Mouse (Mus musculus) MEL (cell line): ENCODE data around the gene Epb41l4b. TPM values are rescaled to one million over a fixed set of nuclear protein-coding genes. Genes with fewer than 3 reads are reported as not detected.
A peak's percentile ranks its signal among the peaks of the same experiment; 100 is the strongest.

Experiments used
- DNase-seq: peaks from one replicate; pipeline ENCODE4 v3.0.0; 2011; ENCODE audit warnings: low read depth, low spot score
- H3K27ac ChIP-seq: 2 replicates; pipeline ENCODE4 v1.5.1; 2012; ENCODE audit warnings: low read depth, mild to moderate bottlenecking, control low read depth, low read length, moderate library complexity; ENCODE audit not compliant: control insufficient read depth
- H3K27me3 ChIP-seq, 2 experiments: fragments of 150-350 bp in 1 of 2; sonication (generic) in 1 of 2; 2 replicates each; pipeline ENCODE4 v1.6.1; 2012; ENCODE audit warnings: low read length in 2 of 2, mild to moderate bottlenecking in 2 of 2, improper control_type of control experiment in 1 of 2, moderate library complexity in 1 of 2; ENCODE audit not compliant: insufficient read depth in 2 of 2, control insufficient read depth in 1 of 2
- H3K36me3 ChIP-seq, 2 experiments: 2 replicates each; pipeline ENCODE4 v1.6.1; 2012 to 2014; ENCODE audit warnings: low read length in 2 of 2, improper control_type of control experiment in 1 of 2, inconsistent platforms in 1 of 2, mild to moderate bottlenecking in 1 of 2; ENCODE audit not compliant: insufficient read depth in 2 of 2, control insufficient read depth in 1 of 2
- H3K4me1 ChIP-seq, 2 experiments: fragments of 150-350 bp in 1 of 2; sonication (generic) in 1 of 2; 2 replicates each; pipeline ENCODE4 v1.6.1; 2012; ENCODE audit warnings: low read length in 2 of 2, improper control_type of control experiment in 1 of 2, mild to moderate bottlenecking in 1 of 2; ENCODE audit not compliant: insufficient read depth in 2 of 2, control insufficient read depth in 1 of 2
- H3K4me3 ChIP-seq, 2 experiments: fragments of 150-350 bp in 1 of 2; sonication (generic) in 1 of 2; 2 replicates each; pipeline ENCODE4 v1.5.1; 2012; ENCODE audit warnings: low read depth in 2 of 2, low read length in 2 of 2, mild to moderate bottlenecking in 2 of 2, moderate library complexity in 2 of 2, control low read depth in 1 of 2, improper control_type of control experiment in 1 of 2; ENCODE audit not compliant: control insufficient read depth in 1 of 2, insufficient read depth in 1 of 2
- H3K79me2 ChIP-seq: 2 replicates; pipeline ENCODE4 v1.6.1; 2012; ENCODE audit warnings: mild to moderate bottlenecking, low read length, moderate library complexity; ENCODE audit not compliant: control insufficient read depth, poor library complexity, insufficient read depth
- H3K9ac ChIP-seq: 2 replicates; pipeline ENCODE4 v1.6.1; 2012; ENCODE audit warnings: low read depth, mild to moderate bottlenecking, control low read depth, low read length, moderate library complexity; ENCODE audit not compliant: control insufficient read depth, poor library complexity, severe bottlenecking
- H3K9me3 ChIP-seq: fragments of 150-350 bp; sonication (generic); replicated peaks from 2 replicates; pipeline ENCODE4 v1.6.1; 2012; ENCODE audit warnings: mild to moderate bottlenecking, low read length, improper control_type of control experiment, moderate library complexity; ENCODE audit not compliant: insufficient read depth
- BHLHE40 ChIP-seq: IDR thresholded peaks from 2 replicates; pipeline ENCODE4 v1.6.1; 2012; ENCODE audit warnings: low read depth, mild to moderate bottlenecking, inconsistent platforms, low read length, improper control_type of control experiment, borderline replicate concordance
- CHD1 ChIP-seq: IDR thresholded peaks from 2 replicates; pipeline ENCODE4 v1.6.1; 2012; ENCODE audit warnings: low read depth, mild to moderate bottlenecking, inconsistent platforms, low read length, improper control_type of control experiment
- CTCF ChIP-seq, 3 experiments: IDR thresholded peaks in 2 of 3; conservative IDR thresholded peaks in 1 of 3; 2 replicates each; pipeline ENCODE4 v1.5.1; 2011 to 2012; ENCODE audit warnings: low read length in 3 of 3, low read depth in 2 of 3, mild to moderate bottlenecking in 2 of 3, improper control_type of control experiment in 1 of 3, inconsistent platforms in 1 of 3, mixed read lengths in 1 of 3, moderate library complexity in 1 of 3; ENCODE audit not compliant: control insufficient read depth in 1 of 3, insufficient read depth in 1 of 3, poor library complexity in 1 of 3, severe bottlenecking in 1 of 3
- ELF1 ChIP-seq: IDR thresholded peaks from 2 replicates; pipeline ENCODE4 v1.6.1; 2014; ENCODE audit warnings: low read depth, mild to moderate bottlenecking, inconsistent platforms, low read length, improper control_type of control experiment, moderate library complexity
- GABPA ChIP-seq: IDR thresholded peaks from 2 replicates; pipeline ENCODE4 v1.6.1; 2012; ENCODE audit warnings: low read depth, mild to moderate bottlenecking, inconsistent platforms, low read length, improper control_type of control experiment, moderate library complexity
- GATA1 ChIP-seq: IDR thresholded peaks from 2 replicates; pipeline ENCODE4 v1.6.1; 2011; ENCODE audit warnings: low read depth, low read length, improper control_type of control experiment
- HCFC1 ChIP-seq: IDR thresholded peaks from 2 replicates; pipeline ENCODE4 v1.6.1; 2012; ENCODE audit warnings: low read depth, mild to moderate bottlenecking, inconsistent platforms, low read length, improper control_type of control experiment, moderate library complexity
- JUND ChIP-seq: IDR thresholded peaks from 2 replicates; pipeline ENCODE4 v1.6.1; 2011; ENCODE audit warnings: low read depth, mild to moderate bottlenecking, improper control_type of control experiment, low read length
- KAT2A ChIP-seq: conservative IDR thresholded peaks from 2 replicates; pipeline ENCODE4 v1.6.1; 2012; ENCODE audit warnings: low read depth, low read length, improper control_type of control experiment, inconsistent platforms
- MAFK ChIP-seq: IDR thresholded peaks from 2 replicates; pipeline ENCODE4 v1.6.1; 2011; ENCODE audit warnings: low read depth, mild to moderate bottlenecking, low read length, improper control_type of control experiment, borderline replicate concordance
- MAX ChIP-seq: IDR thresholded peaks from 2 replicates; pipeline ENCODE4 v1.6.1; 2011; ENCODE audit warnings: low read length, improper control_type of control experiment
- MAZ ChIP-seq: IDR thresholded peaks from 2 replicates; pipeline ENCODE4 v1.6.1; 2012; ENCODE audit warnings: low read depth, mild to moderate bottlenecking, inconsistent platforms, low read length, improper control_type of control experiment
- MEF2A ChIP-seq: IDR thresholded peaks from 2 replicates; pipeline ENCODE4 v1.6.1; 2014; ENCODE audit warnings: low read depth, mild to moderate bottlenecking, inconsistent platforms, low read length, improper control_type of control experiment; ENCODE audit not compliant: poor library complexity, insufficient replicate concordance, severe bottlenecking; ENCODE audit errors: extremely low read depth
- MXI1 ChIP-seq: IDR thresholded peaks from 2 replicates; pipeline ENCODE4 v1.6.1; 2011; ENCODE audit warnings: mild to moderate bottlenecking, low read depth, low read length, improper control_type of control experiment
- MYB ChIP-seq: IDR thresholded peaks from 2 replicates; pipeline ENCODE4 v1.6.1; 2011; ENCODE audit warnings: mild to moderate bottlenecking, low read depth, low read length, improper control_type of control experiment
- MYC ChIP-seq: IDR thresholded peaks from 2 replicates; pipeline ENCODE4 v1.6.1; 2011; ENCODE audit warnings: low read depth, mild to moderate bottlenecking, low read length, improper control_type of control experiment, moderate library complexity
- NELFE ChIP-seq: IDR thresholded peaks from 2 replicates; pipeline ENCODE4 v1.6.1; 2011; ENCODE audit warnings: low read depth, low read length, improper control_type of control experiment
- NRF1 ChIP-seq: IDR thresholded peaks from 2 replicates; pipeline ENCODE4 v1.6.1; 2014; ENCODE audit warnings: low read depth, mild to moderate bottlenecking, inconsistent platforms, low read length, improper control_type of control experiment, moderate library complexity; ENCODE audit not compliant: poor library complexity, insufficient read depth, severe bottlenecking
- POLR2A ChIP-seq, 2 experiments: IDR thresholded peaks; 2 replicates each; pipeline ENCODE4 v1.6.1; 2011 to 2012; ENCODE audit warnings: low read length in 2 of 2, mild to moderate bottlenecking in 2 of 2, control low read depth in 1 of 2, improper control_type of control experiment in 1 of 2, low read depth in 1 of 2, moderate library complexity in 1 of 2; ENCODE audit not compliant: control insufficient read depth in 1 of 2, insufficient read depth in 1 of 2, poor library complexity in 1 of 2
- POLR2AphosphoS2 ChIP-seq: IDR thresholded peaks from 2 replicates; pipeline ENCODE4 v1.6.1; 2011; ENCODE audit warnings: low read length, improper control_type of control experiment
- POLR2AphosphoS5 ChIP-seq: IDR thresholded peaks from 2 replicates; pipeline ENCODE4 v1.6.1; 2012; ENCODE audit warnings: low read depth, borderline replicate concordance, mild to moderate bottlenecking, inconsistent platforms, low read length, moderate library complexity, mixed read lengths
- TBP ChIP-seq: IDR thresholded peaks from 2 replicates; pipeline ENCODE4 v1.8.0; 2011; ENCODE audit warnings: low read depth, low read length, improper control_type of control experiment
- USF1 ChIP-seq: IDR thresholded peaks from 2 replicates; pipeline ENCODE4 v1.6.1; 2014; ENCODE audit warnings: low read depth, mild to moderate bottlenecking, inconsistent platforms, low read length, improper control_type of control experiment, moderate library complexity
- USF2 ChIP-seq, 2 experiments: IDR thresholded peaks; 2 replicates each; pipeline ENCODE4 v1.6.1; 2011 to 2012; ENCODE audit warnings: improper control_type of control experiment in 2 of 2, low read length in 2 of 2, borderline replicate concordance in 1 of 2, inconsistent platforms in 1 of 2, low read depth in 1 of 2, mild to moderate bottlenecking in 1 of 2; ENCODE audit not compliant: insufficient read depth in 1 of 2
- ZKSCAN1 ChIP-seq: IDR thresholded peaks from 2 replicates; pipeline ENCODE4 v1.6.1; 2012; ENCODE audit warnings: low read depth, mild to moderate bottlenecking, inconsistent platforms, low read length, improper control_type of control experiment, moderate library complexity
- polyA plus RNA-seq, 2 experiments: library from polyadenylated mRNA; stranded (reverse) in 1 of 2; unstranded in 1 of 2; fragments of >175 nt in 1 of 2; fragments of >200 nt in 1 of 2; gene quantifications; 2 replicates each; pipeline versions ENCODE4 v1.2.1 to v1.2.4; 2012; ENCODE audit warnings: low replicate concordance in 2 of 2, low read depth in 1 of 2; ENCODE audit not compliant: insufficient read length in 2 of 2, insufficient read depth in 1 of 2, missing spikeins in 1 of 2
- total RNA-seq: library from RNA; depleted of rRNA; stranded (reverse); fragments of 300-350 nt; gene quantifications from 2 replicates; pipeline ENCODE4 v1.2.3, GENCODE M21; 2012

The Epb41l4b gene
- total and polyA plus RNA-seq, 3 experiments, result not detected

- TF ChIP-seq MXI1 (peak; percentile 65), MEF2A (no peak), MAX (0 out of 2 replicates have a peak, but pooled peaks have one; percentile 18), GABPA (no peak; the same call in 1 of the 2 replicates)
- TF ChIP-seq, all 39 proteins: peak for 16
Measured at GRCm38 (mm10) chr4:56946641-56947640, 196.3 kb downstream of the Epb41l4b start, which contains the start of gene Tmem245 (continued).

DNA sequence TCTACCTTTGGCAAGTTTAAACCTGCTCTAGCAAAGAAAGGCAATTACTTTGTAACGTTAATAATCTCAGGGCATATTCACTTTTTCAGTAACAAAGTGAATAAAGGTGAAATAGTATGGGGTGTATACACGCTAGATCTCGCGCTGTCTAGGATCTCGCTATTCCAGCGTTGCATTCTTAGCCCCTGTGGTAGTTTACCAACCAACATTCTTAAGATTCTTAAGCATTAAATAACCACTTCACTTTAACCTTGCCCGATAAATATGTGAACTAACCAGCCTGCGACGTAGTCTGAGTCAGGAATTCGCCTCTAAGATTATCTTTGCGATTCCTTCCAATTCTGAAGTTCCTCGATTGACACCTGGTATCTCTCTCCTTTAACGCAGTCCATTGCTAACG is 197.1 kb downstream of the Epb41l4b start:
- Histone ChIP-seq H3K4me3 (peak overlapping the region; percentile 87), H3K9me3 (no peaks in the 10 kb centered on the region), H3K9ac (peak overlapping the region; percentile 97), H3K4me1 (peaks cover 4 to 9% of the 10 kb centered on the region in 2 experiments), H3K27ac (no peak overlapping the region), H3K36me3 (peaks cover 0 to 23% of the 10 kb centered on the region in 2 experiments; a peak in 2 of 4 replicates), H3K79me2 (peaks cover 48% of the 10 kb centered on the region), H3K27me3 (no peaks in the 10 kb centered on the region)
- peak; percentile 63 for DNase-seq
- TF ChIP-seq JUND, result no peak
- no peak for TF ChIP-seq POLR2A (IDR thresholded peaks at IDR 0.05; ENCODE audit: control insufficient read depth in 1 of 2, insufficient read depth in 1 of 2, low read depth in 1 of 2, low read length in 2 of 2, poor library complexity in 1 of 2)
- TF ChIP-seq MAX, result no peak
- no peak for TF ChIP-seq POLR2AphosphoS5
- TF ChIP-seq MAFK, result no peak
- TF ChIP-seq CTCF (IDR thresholded peaks at IDR 0.05 in 2 of 3, conservative IDR thresholded peaks at IDR 0.05 in 1 of 3; ENCODE audit: control insufficient read depth in 1 of 3, insufficient read depth in 1 of 3, low read depth in 2 of 3, low read length in 3 of 3, poor library complexity in 1 of 3, severe bottlenecking in 1 of 3), result no peak
- TF ChIP-seq KAT2A, result no peak
- no peak for TF ChIP-seq GABPA
- TF ChIP-seq USF2 (IDR thresholded peaks at IDR 0.05; ENCODE audit: borderline replicate concordance in 1 of 2, insufficient read depth in 1 of 2, low read depth in 1 of 2, low read length in 2 of 2), result no peak
- no peak for TF ChIP-seq HCFC1
- TF ChIP-seq ZKSCAN1, result no peak
- no peak for TF ChIP-seq NRF1
- no peak for TF ChIP-seq CHD1

GRCm38 (mm10) chr4:56944286-56944685 is 199.0 kb downstream of the Epb41l4b start:
- H3K9ac ChIP-seq, result no peak overlapping the region
- no peaks in the 10 kb centered on the region for H3K9me3 ChIP-seq
- TF ChIP-seq BHLHE40, result no peak
- no peak for TF ChIP-seq GABPA
- no peak for TF ChIP-seq GATA1
- no peak for TF ChIP-seq MYB
- no peak for TF ChIP-seq NELFE
- no peak for TF ChIP-seq POLR2A (IDR thresholded peaks at IDR 0.05; ENCODE audit: control insufficient read depth in 1 of 2, insufficient read depth in 1 of 2, low read depth in 1 of 2, low read length in 2 of 2, poor library complexity in 1 of 2)
- TF ChIP-seq MEF2A, result no peak
- TF ChIP-seq POLR2AphosphoS2, result no peak
- TF ChIP-seq POLR2AphosphoS5, result no peak
- TF ChIP-seq HCFC1, result no peak
- TF ChIP-seq JUND, result no peak
- TF ChIP-seq USF1, result no peak
- TF ChIP-seq ELF1, result no peak
- no peak for TF ChIP-seq MXI1
- TF ChIP-seq CHD1, result no peak
- TF ChIP-seq ZKSCAN1, result no peak
- no peak for TF ChIP-seq TBP
- no peak for TF ChIP-seq MAZ
- no peak for TF ChIP-seq MYC
- TF ChIP-seq, all 39 proteins: peak for 0
- peaks cover 0 to 31% of the 10 kb centered on the region in 2 experiments; a peak in 2 of 4 replicates for H3K36me3 ChIP-seq
- no peak overlapping the region for H3K4me3 ChIP-seq
- no peak overlapping the region for H3K27ac ChIP-seq
- no peaks in the 10 kb centered on the region for H3K27me3 ChIP-seq
- H3K79me2 ChIP-seq, result peaks cover 60% of the 10 kb centered on the region
- peaks cover 6 to 13% of the 10 kb centered on the region in 2 experiments for H3K4me1 ChIP-seq
- DNase-seq, result peak; percentile 25
